Comparison of ENCODE assay signal across 15 mouse cellular contexts in genomic region chrX:69744962-69745597, GRCm38 (mm10).
"Had no signal": no experiment of that assay in that cellular context is flagged by ENCODE, and none has a peak within 500 bp of the region (broad histone marks: within the 10 kb centered on the region; RNA-seq: fewer than 3 reads in every experiment).

No protein-coding gene starts in this region.

- DNase-seq: kidney, adult 8-10 months; kidney, postnatal 25 days; lung, adult 2 months; lung, postnatal 36 days; right cerebral cortex, postnatal 4 days; spleen, adult 18-20 months; thymus, adult 2 months; thymus, postnatal 25 days had no signal

- H3K36me3 ChIP-seq: limb, embryonic 10.5 days; liver, embryonic 15.5 days; stomach, embryonic 15.5 days had no signal

- ATAC-seq: lung, postnatal 0 days; midbrain, embryonic 16.5 days had no signal

- H3K4me1 ChIP-seq: limb, embryonic 10.5 days; liver, embryonic 15.5 days; stomach, embryonic 15.5 days had no signal

- H3K27ac ChIP-seq: left cerebral cortex, adult 2 months; limb, embryonic 10.5 days; liver, embryonic 15.5 days; stomach, embryonic 15.5 days had no signal

- H3K9ac ChIP-seq: liver, embryonic 15.5 days; stomach, embryonic 15.5 days had no signal

- H3K9me3 ChIP-seq: limb, embryonic 10.5 days; liver, embryonic 15.5 days; stomach, embryonic 15.5 days had no signal

- H3K27me3 ChIP-seq: liver, embryonic 15.5 days; stomach, embryonic 15.5 days had no signal

- H3K4me2 ChIP-seq: liver, embryonic 11.5 days; liver, embryonic 15.5 days; stomach, embryonic 15.5 days had no signal

- H3K4me3 ChIP-seq: left cerebral cortex, adult 2 months; limb, embryonic 10.5 days; liver, embryonic 15.5 days; stomach, embryonic 15.5 days had no signal
